Mouse (Mus musculus) cerebellum, adult 2 months (tissue): Measurements from ENCODE around the gene Selenbp1.
"Not testable (repeated sequence)": the region's sequence is repeated elsewhere in the genome, so short reads cannot be mapped to it uniquely, and the experiment has no call there.

Experiments used
- CTCF ChIP-seq: fragments of 200-500 bp; IDR thresholded peaks from 2 replicates; pipeline ENCODE4 v1.5.1; 2011; ENCODE audit warnings: low read depth, mild to moderate bottlenecking, control low read depth, low read length, moderate library complexity, borderline replicate concordance; ENCODE audit not compliant: insufficient read depth
- POLR2A ChIP-seq: fragments of 200-500 bp; IDR thresholded peaks from 2 replicates; pipeline ENCODE4 v1.6.1; 2011; ENCODE audit warnings: low read length, control low read depth, borderline replicate concordance; ENCODE audit not compliant: insufficient read depth

DNA sequence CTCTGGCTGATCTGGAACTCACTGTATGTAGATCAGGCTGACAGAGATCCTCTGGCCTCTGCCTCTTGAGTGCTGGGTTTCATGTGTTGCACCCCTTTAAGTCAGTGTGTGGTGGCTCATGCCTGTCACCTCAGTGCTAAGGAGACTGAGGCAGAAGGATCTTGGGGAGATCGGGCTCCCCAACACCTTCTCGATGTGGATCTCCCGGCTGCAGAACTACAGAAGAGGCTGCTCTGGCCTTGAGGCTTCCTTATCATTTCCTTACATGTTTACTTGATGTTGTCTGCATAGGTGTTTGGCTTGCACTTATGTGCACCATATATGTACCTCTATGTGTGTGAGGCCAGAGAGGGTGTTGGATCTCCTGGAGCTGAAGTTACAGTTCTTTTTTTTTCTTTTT is 1.7 kb downstream of the Selenbp1 start:
- TF ChIP-seq POLR2A, CTCF: not testable (repeated sequence)
